ENCODE assay signal across 9 mouse cellular contexts in genomic region chr8:11788252-11788651, GRCm38 (mm10). TPM values are rescaled to one million over a fixed set of nuclear protein-coding genes. Genes with fewer than 3 reads are reported as not detected.
DNase-seq lines count a peak whose midpoint lies in the region; ATAC-seq and TF ChIP-seq lines count a peak whose summit lies in the region.
"Had no signal": no experiment of that assay in that cellular context is flagged by ENCODE, and none has a peak within 500 bp of the region (broad histone marks: within the 10 kb centered on the region; RNA-seq: fewer than 3 reads in every experiment).

No protein-coding gene starts in this region.

- peak; percentile 63 for TF ChIP-seq CTCF in layer of hippocampus, adult 2 months (conservative IDR thresholded peaks at IDR 0.05)
- peak; percentile 39 for TF ChIP-seq CTCF in cortical plate, adult 2 months (IDR thresholded peaks at IDR 0.05; ENCODE audit: extremely low read depth, insufficient read depth, low read length)

- H3K27ac ChIP-seq in layer of hippocampus, adult 2 months = no peak overlapping the region
- no peak overlapping the region for H3K27ac ChIP-seq in cortical plate, adult 2 months (ENCODE audit: insufficient read depth, low read length)

- DNase-seq in layer of hippocampus, adult 2 months (ENCODE audit: low spot score in 2 of 2) = no peak
- DNase-seq in layer of hippocampus, postnatal 36 days = no peak
- DNase-seq in B cell, adult 2 months = peak; percentile 44 to 55
- peak; percentile 25 for DNase-seq in T-cell, adult 2 months (ENCODE audit: low spot score)
- DNase-seq in kidney, postnatal 4 days = peak; percentile 81 to 85
- no peak for DNase-seq in spleen, postnatal 36 days (ENCODE audit: low spot score in 2 of 2)

- H3K4me3 ChIP-seq in layer of hippocampus, adult 2 months = no peak overlapping the region
- H3K4me3 ChIP-seq in cortical plate, adult 2 months (ENCODE audit: insufficient read depth, low read length) = no peak overlapping the region

- no peak for ATAC-seq in erythroid progenitor cell, adult 5-6 weeks (replicated peaks; ENCODE audit: low FRiP score, poor library complexity, severe bottlenecking)

- TF ChIP-seq POLR2A in cortical plate, adult 2 months (IDR thresholded peaks at IDR 0.05; ENCODE audit: extremely low read depth, insufficient read depth, low read length) = no peak

- peaks cover 15% of the 10 kb centered on the region for H3K4me1 ChIP-seq in cortical plate, adult 2 months (ENCODE audit: control insufficient read depth, insufficient read depth, low read length)

RNA-seq across cellular contexts. Expression of gene Tex29, which starts 52.0 kb away (rescaled TPM):
- 1 to 10 TPM in 1 of 2 experiments, not detected in 1; 1.2 TPM for total RNA-seq in layer of hippocampus, adult 2 months (2021)
- total RNA-seq in layer of hippocampus, postnatal 36 days (2021) = 1 to 10 TPM in 1 of 2 experiments, under 1 TPM in 1; 0.48 to 1.6 TPM
- not detected in 2 replicates for polyA plus RNA-seq in cortical plate, adult 2 months (2012; rRNA removed)
- not detected in 2 replicates for total RNA-seq in erythroid progenitor cell, adult 5-6 weeks (2015; ENCODE audit: low replicate concordance)
- not detected in 2 replicates for total RNA-seq in erythroid progenitor cell, adult 5-6 weeks (2017; ENCODE audit: low replicate concordance)
- polyA plus RNA-seq: neural tube, embryonic 11.5 days had no signal

Comparison
In these comparisons a context has a peak if more than half of its experiments do, and no peak if none do; other contexts are left out.
1. DNase-seq: peak in B cell, adult 2 months (2 of 2), T-cell, adult 2 months (single experiment) and kidney, postnatal 4 days (2 of 2); none in layer of hippocampus, adult 2 months (0 of 2), layer of hippocampus, postnatal 36 days (0 of 2) and spleen, postnatal 36 days (0 of 2).